Mouse (Mus musculus) liver, embryonic 11.5 days (tissue): ENCODE data around the gene H2al1d. TPM values are rescaled to one million over a fixed set of nuclear protein-coding genes. Genes with fewer than 3 reads are reported as not detected.
"Not testable (repeated sequence)": the region's sequence is repeated elsewhere in the genome, so short reads cannot be mapped to it uniquely, and the experiment has no call there.

Experiments used
- ATAC-seq: fragments of 200-750 bp; cut with Nextera tagmentation; replicated peaks from 2 replicates; pipeline ENCODE4 v1.8.0; 2017; ENCODE audit warnings: moderate number of reproducible peaks, mild to moderate bottlenecking, moderate TSS enrichment, moderate library complexity; ENCODE audit not compliant: low FRiP score
- DNase-seq: peaks from one replicate; pipeline ENCODE4 v3.0.0-alpha.2; 2017; ENCODE audit warnings: low spot score
- H3K27ac ChIP-seq: fragments of 300-500 bp; sonication (generic); 2 replicates; pipeline ENCODE4 v1.5.1; 2014; ENCODE audit warnings: mild to moderate bottlenecking, low read depth, low read length, control low read depth
- H3K27me3 ChIP-seq: fragments of 300-500 bp; sonication (generic); replicated peaks from 2 replicates; pipeline ENCODE4 v1.6.1; 2014; ENCODE audit warnings: low read length, mixed read lengths; ENCODE audit not compliant: control insufficient read depth, insufficient read depth
- H3K36me3 ChIP-seq: fragments of 300-500 bp; sonication (generic); 2 replicates; pipeline ENCODE4 v1.6.1; 2014; ENCODE audit warnings: mild to moderate bottlenecking, low read length, moderate library complexity, mixed read lengths; ENCODE audit not compliant: control insufficient read depth, insufficient read depth
- H3K4me1 ChIP-seq: fragments of 300-500 bp; sonication (generic); replicated peaks from 2 replicates; pipeline ENCODE4 v1.6.1; 2014; ENCODE audit warnings: low read length, mixed read lengths; ENCODE audit not compliant: control insufficient read depth, insufficient read depth
- H3K4me2 ChIP-seq: fragments of 300-500 bp; sonication (generic); 2 replicates; pipeline ENCODE4 v1.6.1; 2014; ENCODE audit warnings: mild to moderate bottlenecking, control low read depth, moderate library complexity
- H3K4me3 ChIP-seq: fragments of 300-500 bp; sonication (generic); 2 replicates; pipeline ENCODE4 v1.5.1; 2014; ENCODE audit warnings: low read depth, low read length, control low read depth
- H3K9ac ChIP-seq: fragments of 300-500 bp; sonication (generic); 2 replicates; pipeline ENCODE4 v1.6.1; 2014; ENCODE audit warnings: low read depth, low read length, control low read depth
- H3K9me3 ChIP-seq: fragments of 300-500 bp; sonication (generic); 2 replicates; pipeline ENCODE4 v1.6.1; 2016; ENCODE audit warnings: low read length, inconsistent platforms, mixed read lengths; ENCODE audit not compliant: control insufficient read depth
- WGBS: fragments of 180-500 bp; shearing (Covaris S2); extraction: QIAGEN DNeasy Blood & Tissue Kit; methylation state at CpG from one replicate; pipeline ENCODE4 v1.1.7; 2014; 5-methylcytosine and 5-hydroxymethylcytosine counted together
- polyA plus RNA-seq: library from polyadenylated mRNA; unstranded; fragments of >200 nt; fragmentation: Nextera tagmentation; extraction: Ambion mirVana; gene quantifications from 2 replicates; pipeline ENCODE4 v1.2.1, GENCODE M21; 2014

H2al1d gene
- not detected in 2 replicates for polyA plus RNA-seq

DNA sequence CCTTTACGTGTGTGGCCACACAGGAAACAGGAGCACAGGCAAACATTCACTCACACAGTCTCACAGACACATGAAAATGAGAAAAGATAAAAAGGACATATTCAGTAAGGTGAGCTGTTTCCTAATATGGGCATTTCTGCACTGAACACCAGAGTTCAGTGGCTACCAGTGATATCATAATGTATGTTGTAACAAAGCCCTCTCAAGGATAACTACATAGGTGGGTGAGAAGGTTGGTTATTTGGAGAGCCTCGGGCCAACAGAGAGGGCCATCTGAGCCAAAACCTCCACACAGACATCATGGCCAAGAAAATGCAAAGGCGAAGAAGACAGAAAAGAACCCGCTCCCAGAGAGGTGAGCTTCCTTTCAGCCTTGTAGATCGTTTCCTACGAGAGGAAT lies at the start of gene H2al1d:
TSS of gene H2al1d (plus strand) at position 301 of the 400 bp plus-strand sequence.
- not testable (repeated sequence) for H3K36me3 ChIP-seq, DNase-seq, H3K9me3 ChIP-seq, H3K27ac ChIP-seq, ATAC-seq, H3K27me3 ChIP-seq, H3K4me1 ChIP-seq, H3K4me3 ChIP-seq, H3K9ac ChIP-seq, H3K4me2 ChIP-seq
- no CpG with 5 or more reads among the region's 6 CpGs for WGBS

DNA sequence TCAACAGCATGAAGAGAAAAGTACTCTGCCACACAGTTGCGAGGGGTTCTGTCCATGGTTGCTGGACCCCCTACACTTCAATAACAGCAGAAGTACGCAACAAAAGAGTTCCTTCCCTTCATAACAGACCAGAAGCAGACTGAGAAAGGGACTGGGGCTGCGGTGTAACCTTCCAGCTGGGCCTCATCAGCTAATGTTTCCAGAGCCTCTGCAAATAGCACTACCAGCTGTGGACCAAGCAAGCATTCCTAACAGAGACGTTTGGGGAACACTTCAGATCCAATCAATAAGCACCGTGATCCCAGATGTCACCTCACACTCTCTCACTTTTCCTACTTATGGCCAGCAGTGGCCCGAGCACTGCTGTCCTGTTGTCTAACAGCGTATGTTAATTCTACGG lies 43.7 kb upstream of the H2al1d start:
- ATAC-seq (no peak), DNase-seq (no peak)
- no peak overlapping the region for H3K4me2 ChIP-seq
- H3K4me3 ChIP-seq: no peak overlapping the region
- H3K9ac ChIP-seq: no peak overlapping the region
- no peaks in the 10 kb centered on the region for H3K36me3 ChIP-seq
- no peaks in the 10 kb centered on the region for H3K4me1 ChIP-seq
- peaks cover 7% of the 10 kb centered on the region for H3K27me3 ChIP-seq
- H3K27ac ChIP-seq: no peak overlapping the region
- no peaks in the 10 kb centered on the region for H3K9me3 ChIP-seq
- 79% methylated on average over 8 of the region's 8 CpGs for WGBS

DNA sequence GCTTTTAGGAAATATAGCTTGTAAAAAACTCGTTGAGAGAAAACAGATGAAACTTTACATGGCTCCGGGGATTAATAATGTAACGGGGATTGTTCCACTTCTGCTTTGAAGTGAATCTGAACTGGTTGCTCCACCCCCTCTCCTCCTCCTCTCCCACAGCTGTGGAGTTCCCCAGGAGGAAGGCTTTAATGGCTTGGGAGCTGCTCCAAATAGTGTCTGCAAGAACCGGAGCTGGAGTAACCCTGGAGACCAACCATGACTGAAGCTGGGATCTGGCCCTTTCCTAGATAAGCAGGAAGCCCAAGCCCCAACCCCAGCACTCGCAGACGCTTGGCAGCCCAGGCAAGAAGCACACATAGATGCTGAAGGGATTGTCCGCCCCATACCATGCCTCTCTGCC lies 40.8 kb upstream of the H2al1d start:
- Histone ChIP-seq H3K4me2 (no peak overlapping the region), H3K9me3 (no peaks in the 10 kb centered on the region), H3K27me3 (peaks cover 7% of the 10 kb centered on the region), H3K36me3 (no peaks in the 10 kb centered on the region), H3K4me3 (no peak overlapping the region), H3K4me1 (no peaks in the 10 kb centered on the region), H3K27ac (no peak overlapping the region), H3K9ac (no peak overlapping the region)
- WGBS: 58% methylated on average over 7 of the region's 7 CpGs
- DNase-seq (no peak), ATAC-seq (no peak)

DNA sequence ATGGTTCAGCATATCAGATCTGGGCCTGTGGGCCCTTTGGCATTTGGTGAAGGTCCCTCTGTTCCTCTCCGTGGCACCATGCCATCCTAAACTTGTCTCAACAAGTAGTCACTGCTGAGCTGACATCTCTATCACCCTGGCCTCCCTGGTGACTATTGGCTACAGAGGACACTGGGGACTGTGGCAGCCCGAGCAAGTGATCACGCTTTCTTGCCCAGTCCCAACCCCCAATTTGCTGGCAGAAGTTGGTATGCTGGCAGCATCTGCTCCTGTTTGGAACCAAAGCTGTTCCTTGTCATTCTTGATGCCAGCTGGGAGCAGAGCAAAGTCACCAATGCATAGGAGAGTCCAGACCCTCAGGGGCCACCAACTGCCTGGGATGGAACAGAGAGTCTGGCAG lies 39.5 kb upstream of the H2al1d start:
- ATAC-seq (no peak), DNase-seq (no peak)
- Histone ChIP-seq H3K4me3 (no peak overlapping the region), H3K9ac (no peak overlapping the region), H3K4me2 (no peak overlapping the region), H3K27ac (no peak overlapping the region), H3K36me3 (no peaks in the 10 kb centered on the region), H3K27me3 (peaks cover 7% of the 10 kb centered on the region), H3K4me1 (no peaks in the 10 kb centered on the region), H3K9me3 (no peaks in the 10 kb centered on the region)
- 81% methylated on average over 3 of the region's 3 CpGs for WGBS

DNA sequence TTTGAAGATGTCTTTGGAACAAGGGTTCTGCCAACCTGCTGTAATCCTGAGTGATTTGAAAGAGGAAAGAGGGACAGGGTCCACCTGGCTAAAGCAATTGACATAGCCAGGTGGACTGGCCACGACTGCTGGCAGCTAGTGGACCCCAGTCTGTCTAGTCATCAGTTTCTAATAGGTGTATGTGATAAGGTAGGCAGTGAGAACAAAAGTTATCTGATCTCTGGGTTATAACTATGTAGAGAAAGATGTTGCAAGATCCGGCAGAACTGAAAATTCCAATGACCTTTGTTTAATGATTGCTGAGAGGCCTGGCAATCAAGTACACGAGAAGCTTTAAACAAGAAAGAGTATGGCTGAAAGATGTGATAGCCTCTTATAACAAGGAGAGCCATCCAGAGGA lies 35.4 kb upstream of the H2al1d start:
- Histone ChIP-seq H3K9me3 (no peaks in the 10 kb centered on the region), H3K9ac (no peak overlapping the region), H3K27me3 (no peaks in the 10 kb centered on the region; the same call in 1 of the 2 replicates), H3K4me3 (no peak overlapping the region), H3K4me2 (no peak overlapping the region), H3K36me3 (no peaks in the 10 kb centered on the region), H3K4me1 (no peaks in the 10 kb centered on the region), H3K27ac (no peak overlapping the region)
- DNase-seq: no peak
- WGBS: 80% methylated on average over 3 of the region's 3 CpGs
- ATAC-seq: no peak

DNA sequence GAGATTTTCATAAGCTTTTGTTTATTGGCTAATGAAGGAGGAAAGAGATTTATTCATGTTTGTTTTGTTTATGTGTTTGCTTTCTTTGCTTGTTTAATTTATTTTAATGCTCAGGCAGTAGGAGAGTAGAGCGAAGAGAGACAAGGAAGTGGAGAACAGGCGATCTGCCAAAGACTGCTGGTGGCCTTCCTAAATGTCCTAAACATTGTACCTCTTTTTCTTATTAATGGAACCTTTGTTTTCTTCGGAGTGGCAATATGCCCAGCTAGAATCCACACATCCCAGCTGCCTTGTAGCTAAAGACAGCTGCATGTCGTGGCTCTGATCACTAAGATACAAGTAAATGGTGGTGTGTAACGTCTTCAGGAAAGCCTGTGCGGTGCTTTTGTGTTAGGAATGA lies 31.5 kb upstream of the H2al1d start:
- no peak overlapping the region for H3K9ac ChIP-seq
- H3K4me3 ChIP-seq: no peak overlapping the region
- H3K9me3 ChIP-seq: no peaks in the 10 kb centered on the region
- WGBS: 84% methylated on average over 6 of the region's 6 CpGs
- no peak overlapping the region for H3K4me2 ChIP-seq
- H3K27ac ChIP-seq: no peak overlapping the region
- no peaks in the 10 kb centered on the region for H3K4me1 ChIP-seq
- ATAC-seq: no peak
- H3K27me3 ChIP-seq: peaks cover 3% of the 10 kb centered on the region; the same call in 1 of the 2 replicates
- H3K36me3 ChIP-seq: no peaks in the 10 kb centered on the region
- no peak for DNase-seq

DNA sequence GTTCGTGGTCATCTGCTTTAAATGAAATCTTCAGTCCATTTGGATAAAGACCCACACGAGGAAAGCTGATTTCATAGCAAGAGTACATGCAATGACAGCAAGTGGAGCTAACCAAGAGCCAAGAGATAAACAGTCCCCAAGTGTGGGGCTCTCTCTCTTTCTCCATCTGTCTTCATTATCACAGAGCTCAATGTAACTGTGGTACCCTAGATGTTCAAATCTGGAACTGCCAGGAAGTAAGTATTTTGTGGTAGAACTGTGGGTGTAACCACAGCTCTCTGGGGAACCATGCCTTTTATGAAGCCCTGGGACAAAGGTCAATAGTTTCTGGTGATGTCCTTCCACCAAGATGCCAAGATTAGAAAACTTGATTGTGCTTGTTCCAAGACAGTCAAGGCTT lies 27.9 kb upstream of the H2al1d start:
- WGBS: 58% methylated on average over 2 of the region's 2 CpGs
- Histone ChIP-seq H3K9me3 (no peaks in the 10 kb centered on the region), H3K4me2 (no peak overlapping the region), H3K9ac (no peak overlapping the region), H3K27ac (no peak overlapping the region), H3K4me1 (no peaks in the 10 kb centered on the region), H3K27me3 (peaks cover 3% of the 10 kb centered on the region; the same call in 1 of the 2 replicates), H3K36me3 (no peaks in the 10 kb centered on the region), H3K4me3 (no peak overlapping the region)
- ATAC-seq: no peak
- DNase-seq: no peak

DNA sequence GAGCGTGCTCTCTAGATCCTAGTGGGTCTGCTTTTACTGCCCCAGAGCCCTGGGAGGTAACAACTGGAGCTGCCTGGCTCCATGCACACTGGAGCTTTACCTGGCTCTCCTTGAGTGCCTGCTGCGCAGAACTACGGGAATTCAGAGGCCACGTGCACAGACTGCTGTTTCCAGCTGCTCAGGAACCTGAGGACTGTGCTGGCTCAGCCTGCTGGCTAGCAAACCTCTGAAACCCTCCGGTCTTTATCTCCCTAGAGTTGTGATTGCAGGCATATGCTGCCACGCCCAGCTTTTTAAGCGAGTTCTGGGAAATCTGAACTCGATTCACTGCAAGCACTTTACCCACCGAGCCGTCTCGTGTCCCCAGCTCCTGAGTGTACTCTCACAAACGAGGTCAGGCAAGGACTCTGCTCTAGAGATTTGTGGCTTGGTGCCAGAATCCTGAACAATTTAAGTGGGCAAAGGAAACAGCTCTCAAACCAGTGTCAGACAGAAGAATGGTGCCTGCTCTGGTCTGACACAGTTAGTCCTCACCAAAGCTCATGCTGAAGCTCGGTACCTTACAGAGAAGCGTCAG lies 20.2 kb upstream of the H2al1d start:
- no peak for ATAC-seq
- Histone ChIP-seq H3K4me1 (no peaks in the 10 kb centered on the region), H3K9me3 (no peaks in the 10 kb centered on the region), H3K27ac (no peak overlapping the region), H3K9ac (no peak overlapping the region), H3K27me3 (no peaks in the 10 kb centered on the region), H3K4me2 (no peak overlapping the region), H3K36me3 (no peaks in the 10 kb centered on the region), H3K4me3 (no peak overlapping the region)
- no peak for DNase-seq
- WGBS: 66% methylated on average over 14 of the region's 14 CpGs

DNA sequence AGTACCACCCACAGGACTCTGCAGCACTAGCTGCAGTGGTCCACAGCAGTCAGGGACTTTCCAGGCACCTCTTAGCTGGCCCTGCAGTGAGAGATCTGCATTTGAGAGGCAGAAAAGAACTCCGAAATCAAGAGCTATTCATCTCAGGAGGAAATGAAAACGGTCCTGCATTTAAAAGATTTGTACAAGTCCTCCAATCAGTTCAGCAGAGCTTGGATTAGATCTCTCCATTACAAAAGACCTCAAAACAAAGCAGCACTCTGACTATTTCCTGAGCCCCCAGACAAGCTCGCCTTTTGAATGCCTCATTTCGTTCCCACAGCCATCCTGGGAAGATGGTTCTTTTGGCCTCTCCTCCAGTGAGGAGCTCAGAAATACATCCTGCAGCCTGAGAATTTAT lies 19.4 kb upstream of the H2al1d start:
- WGBS: 62% methylated on average over 4 of the region's 4 CpGs
- no peak for DNase-seq
- H3K27ac ChIP-seq: no peak overlapping the region

More for the DNA sequence above, 19.4 kb upstream of the H2al1d start:
- Histone ChIP-seq H3K9ac (no peak overlapping the region), H3K9me3 (no peaks in the 10 kb centered on the region), H3K4me3 (no peak overlapping the region), H3K4me2 (no peak overlapping the region), H3K36me3 (no peaks in the 10 kb centered on the region), H3K27me3 (no peaks in the 10 kb centered on the region), H3K4me1 (no peaks in the 10 kb centered on the region)
- ATAC-seq: no peak
